Mouse (Mus musculus) ES-Bruce4 (cell line): ENCODE measurements around the gene Dab1.

Experiments
- CTCF ChIP-seq: IDR thresholded peaks from one replicate; pipeline ENCODE4 v1.8.1; 2011; ENCODE audit warnings: low read depth, low read length
- POLR2A ChIP-seq: IDR thresholded peaks from one replicate; pipeline ENCODE4 v1.8.1; 2011; ENCODE audit warnings: low read length; ENCODE audit not compliant: insufficient read depth

DNA sequence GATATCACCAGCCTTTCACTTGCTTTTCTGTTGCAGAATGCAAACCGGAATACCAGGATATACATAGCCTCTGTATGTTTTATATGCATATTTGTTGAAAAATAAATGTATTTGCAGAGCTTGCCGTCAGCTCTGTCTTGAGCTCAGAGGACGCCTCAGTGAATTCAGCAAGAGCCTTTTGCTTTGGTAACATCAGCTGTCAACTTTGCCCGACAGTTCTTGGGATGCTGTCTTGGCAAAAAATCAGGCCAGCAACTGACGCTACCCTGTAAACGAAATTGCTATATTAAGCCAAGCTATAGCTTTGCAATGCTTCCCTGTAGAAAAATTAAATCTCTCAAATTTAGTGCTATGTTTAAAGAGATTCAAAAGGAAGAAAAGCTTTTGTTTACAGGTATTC lies 630.3 kb downstream of the Dab1 start:
- no peak for TF ChIP-seq CTCF
- TF ChIP-seq POLR2A = no peak
